20 mouse cellular contexts compared by ENCODE assay signal in the genomic region with DNA sequence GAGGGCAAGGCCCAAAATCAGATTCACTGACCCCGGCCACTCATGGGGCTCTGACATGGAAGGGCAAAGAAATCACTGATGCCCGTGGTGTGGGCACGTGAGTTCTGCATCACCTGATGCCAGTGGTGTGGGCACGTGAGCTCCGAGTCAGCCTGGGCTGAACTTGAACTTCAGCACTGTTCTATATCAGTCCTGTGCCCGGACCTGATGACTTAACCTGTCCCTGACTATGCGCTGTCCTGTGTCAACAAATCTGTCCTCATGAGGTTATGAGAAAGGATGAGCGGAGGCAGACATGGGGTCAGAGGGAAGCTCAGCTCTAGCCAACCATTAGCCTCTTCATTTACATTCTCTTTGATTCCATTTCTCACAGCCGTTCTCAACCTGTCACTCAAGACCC. TPM values are rescaled to one million over a fixed set of nuclear protein-coding genes. Genes with fewer than 3 reads are reported as not detected.
DNase-seq lines count a peak whose midpoint lies in the region; ATAC-seq and TF ChIP-seq lines count a peak whose summit lies in the region.
"Had no signal": no experiment of that assay in that cellular context is flagged by ENCODE, and none has a peak within 500 bp of the region (broad histone marks: within the 10 kb centered on the region; RNA-seq: fewer than 3 reads in every experiment).

No protein-coding gene starts in this region.

- H3K27ac ChIP-seq in intestine, postnatal 0 days (ENCODE audit: low read depth, low read length): no peak overlapping the region
- no peak overlapping the region for H3K27ac ChIP-seq in intestine, embryonic 15.5 days
- no peak overlapping the region for H3K27ac ChIP-seq in liver, postnatal 0 days (ENCODE audit: low read depth)
- no peak overlapping the region for H3K27ac ChIP-seq in liver, embryonic 12.5 days
- H3K27ac ChIP-seq: embryonic facial prominence, embryonic 15.5 days; gastrocnemius, adult 2 months; hindbrain, embryonic 13.5 days had no signal

- no peak overlapping the region for H3K4me2 ChIP-seq in intestine, postnatal 0 days (replicated peaks; ENCODE audit: low read depth)
- H3K4me2 ChIP-seq in intestine, embryonic 15.5 days (replicated peaks): no peak overlapping the region
- H3K4me2 ChIP-seq in liver, postnatal 0 days (ENCODE audit: low read depth, low read length): no peak overlapping the region
- no peak overlapping the region for H3K4me2 ChIP-seq in liver, embryonic 12.5 days

- H3K4me1 ChIP-seq in intestine, postnatal 0 days (replicated peaks; ENCODE audit: control insufficient read depth, insufficient read depth, low read length): no peaks in the 10 kb centered on the region
- H3K4me1 ChIP-seq in intestine, embryonic 15.5 days (replicated peaks): peaks cover 13% of the 10 kb centered on the region
- no peaks in the 10 kb centered on the region for H3K4me1 ChIP-seq in liver, postnatal 0 days (ENCODE audit: insufficient read depth)
- peaks cover 27% of the 10 kb centered on the region for H3K4me1 ChIP-seq in liver, embryonic 12.5 days
- peaks cover 84% of the 10 kb centered on the region for H3K4me1 ChIP-seq in E14TG2a.4 (replicated peaks; ENCODE audit: low read depth, low read length)

- H3K27me3 ChIP-seq in intestine, postnatal 0 days (replicated peaks; ENCODE audit: control insufficient read depth, insufficient read depth, low read length): no peaks in the 10 kb centered on the region
- H3K27me3 ChIP-seq in intestine, embryonic 15.5 days (replicated peaks): no peaks in the 10 kb centered on the region
- no peaks in the 10 kb centered on the region for H3K27me3 ChIP-seq in liver, postnatal 0 days (ENCODE audit: insufficient read depth, low read length)
- peaks cover 15% of the 10 kb centered on the region for H3K27me3 ChIP-seq in liver, embryonic 12.5 days (replicated peaks)
- H3K27me3 ChIP-seq in E14TG2a.4 (ENCODE audit: insufficient read depth, low read length): peaks cover 10% of the 10 kb centered on the region; the same call in 1 of the 2 replicates
- H3K27me3 ChIP-seq: embryonic facial prominence, embryonic 15.5 days; hindbrain, embryonic 13.5 days had no signal

- 68% methylated on average over 9 of the region's 9 CpGs for WGBS in intestine, postnatal 0 days
- 82% methylated on average over 9 of the region's 9 CpGs for WGBS in intestine, embryonic 15.5 days
- 63% methylated on average over 9 of the region's 9 CpGs for WGBS in liver, postnatal 0 days (ENCODE audit: insufficient replicate concordance)
- WGBS in liver, embryonic 12.5 days (ENCODE audit: insufficient replicate concordance): 75% methylated on average over 9 of the region's 9 CpGs

- H3K9me3 ChIP-seq in intestine, postnatal 0 days (ENCODE audit: control insufficient read depth): no peaks in the 10 kb centered on the region
- H3K9me3 ChIP-seq in intestine, embryonic 15.5 days: no peaks in the 10 kb centered on the region
- no peaks in the 10 kb centered on the region for H3K9me3 ChIP-seq in liver, postnatal 0 days (ENCODE audit: low read length)
- H3K9me3 ChIP-seq in liver, embryonic 12.5 days (replicated peaks): no peaks in the 10 kb centered on the region
- no peaks in the 10 kb centered on the region for H3K9me3 ChIP-seq in E14TG2a.4 (ENCODE audit: low read length)
- H3K9me3 ChIP-seq: embryonic facial prominence, embryonic 12.5 days; embryonic facial prominence, embryonic 15.5 days; hindbrain, embryonic 13.5 days had no signal

- ATAC-seq in intestine, postnatal 0 days: peak; percentile 37; the same call in 1 of the 2 replicates
- ATAC-seq in intestine, embryonic 15.5 days: no peak
- ATAC-seq in liver, postnatal 0 days: peak; percentile 85
- no peak for ATAC-seq in liver, embryonic 12.5 days
- ATAC-seq: activated CD4-positive, CD25-positive, alpha-beta regulatory T cell, adult 4 months; CD4-positive, CD25-positive, alpha-beta regulatory T cell, adult 4 months; forebrain, postnatal 0 days; hindbrain, embryonic 16.5 days had no signal

- no peak for DNase-seq in liver, postnatal 0 days
- no peak for DNase-seq in yolk sac, embryonic 10.5 days (ENCODE audit: low spot score)
- DNase-seq: adrenal gland, adult 8-10 months; adrenal gland, postnatal 25 days; cerebellum, adult 11-12 months; cerebellum, adult 8-10 months; cerebellum, postnatal 36 days; embryo, embryonic 11 days; forebrain, postnatal 0 days had no signal

- no peaks in the 10 kb centered on the region for H3K36me3 ChIP-seq in intestine, postnatal 0 days (ENCODE audit: control insufficient read depth, insufficient read depth)
- no peaks in the 10 kb centered on the region for H3K36me3 ChIP-seq in intestine, embryonic 15.5 days
- H3K36me3 ChIP-seq in liver, postnatal 0 days (replicated peaks; ENCODE audit: insufficient read depth, low read length): no peaks in the 10 kb centered on the region
- no peaks in the 10 kb centered on the region for H3K36me3 ChIP-seq in liver, embryonic 12.5 days
- 0 out of 2 replicates have a peak, but pooled peaks cover 9% of the 10 kb centered on the region for H3K36me3 ChIP-seq in E14TG2a.4 (ENCODE audit: insufficient read depth, low read length)
- H3K36me3 ChIP-seq: embryonic facial prominence, embryonic 12.5 days; hindbrain, embryonic 13.5 days had no signal

- no peak overlapping the region for H3K9ac ChIP-seq in intestine, postnatal 0 days (ENCODE audit: low read depth, low read length)
- H3K9ac ChIP-seq in intestine, embryonic 15.5 days: no peak overlapping the region
- no peak overlapping the region for H3K9ac ChIP-seq in liver, postnatal 0 days (replicated peaks)
- H3K9ac ChIP-seq in liver, embryonic 12.5 days: no peak overlapping the region
- H3K9ac ChIP-seq: embryonic facial prominence, embryonic 12.5 days; embryonic facial prominence, embryonic 15.5 days; hindbrain, embryonic 13.5 days had no signal

- TF ChIP-seq EP300 in liver, postnatal 0 days (IDR thresholded peaks at IDR 0.05; ENCODE audit: low read depth): no peak

- TF ChIP-seq CTCF in intestine, postnatal 0 days (IDR thresholded peaks at IDR 0.05; ENCODE audit: low read depth): no peak
- TF ChIP-seq CTCF in liver, postnatal 0 days (IDR thresholded peaks at IDR 0.05; ENCODE audit: low read depth): no peak
- no peak for TF ChIP-seq CTCF in E14TG2a.4 (conservative IDR thresholded peaks at IDR 0.05; ENCODE audit: low read length)

- no peak overlapping the region for H3K4me3 ChIP-seq in intestine, postnatal 0 days (ENCODE audit: low read depth, low read length)
- no peak overlapping the region for H3K4me3 ChIP-seq in intestine, embryonic 15.5 days (replicated peaks)
- H3K4me3 ChIP-seq in liver, postnatal 0 days (ENCODE audit: low read depth, low read length): no peak overlapping the region
- H3K4me3 ChIP-seq in liver, embryonic 12.5 days: no peak overlapping the region
- peak overlapping the region; percentile 65; the same call in 1 of the 2 replicates for H3K4me3 ChIP-seq in E14TG2a.4 (replicated peaks; ENCODE audit: low read length)
- H3K4me3 ChIP-seq: embryonic facial prominence, embryonic 12.5 days; embryonic facial prominence, embryonic 15.5 days had no signal

RNA-seq across cellular contexts. Expression of a gene that starts 15.5 kb away (rescaled TPM):
- polyA plus RNA-seq in intestine, postnatal 0 days (2015; fragmentation: Nextera tagmentation; extraction: Ambion mirVana): 13.1 and 13.3 TPM in 2 replicates
- polyA plus RNA-seq in intestine, embryonic 15.5 days (2015; fragmentation: Nextera tagmentation; extraction: Ambion mirVana): 12.9 and 13.3 TPM in 2 replicates
- 1.6 and 1.8 TPM in 2 replicates for polyA plus RNA-seq in liver, postnatal 0 days (2015; fragmentation: Nextera tagmentation; extraction: Ambion mirVana)
- polyA plus RNA-seq in liver, embryonic 12.5 days (2016; fragmentation: Nextera tagmentation; extraction: Ambion mirVana): 2.0 and 2.5 TPM in 2 replicates

RNA-seq across cellular contexts. Expression of a gene that starts 45.0 kb away (rescaled TPM):
- 538 and 552 TPM in 2 replicates for polyA plus RNA-seq in intestine, postnatal 0 days (2015; fragmentation: Nextera tagmentation; extraction: Ambion mirVana)
- 297 and 298 TPM in 2 replicates for polyA plus RNA-seq in intestine, embryonic 15.5 days (2015; fragmentation: Nextera tagmentation; extraction: Ambion mirVana)
- polyA plus RNA-seq in liver, postnatal 0 days (2015; fragmentation: Nextera tagmentation; extraction: Ambion mirVana): 276 and 291 TPM in 2 replicates
- 176 and 179 TPM in 2 replicates for polyA plus RNA-seq in liver, embryonic 12.5 days (2016; fragmentation: Nextera tagmentation; extraction: Ambion mirVana)

Comparison
In these comparisons a context has a peak if more than half of its experiments do, and no peak if none do; other contexts are left out.
1. ATAC-seq: peak in intestine, postnatal 0 days (single experiment) and liver, postnatal 0 days (single experiment); none in intestine, embryonic 15.5 days (single experiment) and liver, embryonic 12.5 days (single experiment).